In genomic region chr6:145822218-145822617, GRCm38 (mm10) we compare ENCODE assay signal across 22 mouse cellular contexts.
"Had no signal": no experiment of that assay in that cellular context is flagged by ENCODE, and none has a peak within 500 bp of the region (broad histone marks: within the 10 kb centered on the region; RNA-seq: fewer than 3 reads in every experiment).

No protein-coding gene starts in this region.

- H3K4me1 ChIP-seq: kidney, embryonic 15.5 days; neural tube, embryonic 12.5 days; neural tube, embryonic 15.5 days had no signal

- DNase-seq: kidney, adult 11 months; kidney, adult 8-10 months; kidney, postnatal 14 days; layer of hippocampus, adult 9-11 months; liver; liver, embryonic 13.5 days; lung, embryonic 14.5 days; right cerebral cortex, adult 18-20 months; right cerebral cortex, postnatal 14 days; right cerebral cortex, postnatal 4 days; thymus, adult 2 months; thymus, postnatal 14 days; thymus, postnatal 4 days had no signal

- H3K9me3 ChIP-seq: limb, embryonic 10.5 days; liver, embryonic 13.5 days; midbrain, embryonic 13.5 days; neural tube, embryonic 15.5 days had no signal

- H3K27me3 ChIP-seq: kidney, embryonic 15.5 days; limb, embryonic 13.5 days; liver, embryonic 13.5 days; midbrain, embryonic 13.5 days; neural tube, embryonic 12.5 days; neural tube, embryonic 15.5 days had no signal

- H3K4me2 ChIP-seq: kidney, embryonic 15.5 days; limb, embryonic 13.5 days; liver, embryonic 13.5 days; lung, embryonic 14.5 days; midbrain, embryonic 13.5 days; neural tube, embryonic 12.5 days; neural tube, embryonic 15.5 days had no signal

- H3K9ac ChIP-seq: kidney, embryonic 15.5 days; limb, embryonic 13.5 days; liver, embryonic 13.5 days; lung, embryonic 14.5 days; midbrain, embryonic 13.5 days; neural tube, embryonic 12.5 days; neural tube, embryonic 15.5 days had no signal

- ATAC-seq: midbrain, embryonic 13.5 days had no signal

- H3K4me3 ChIP-seq: kidney, embryonic 15.5 days; layer of hippocampus, adult 2 months; limb, embryonic 10.5 days; limb, embryonic 13.5 days; liver, embryonic 13.5 days; midbrain, embryonic 13.5 days; neural tube, embryonic 12.5 days; neural tube, embryonic 15.5 days had no signal

- H3K36me3 ChIP-seq: liver, embryonic 13.5 days; midbrain, embryonic 13.5 days; neural tube, embryonic 12.5 days; neural tube, embryonic 15.5 days had no signal

- H3K27ac ChIP-seq: kidney, embryonic 15.5 days; layer of hippocampus, adult 2 months; limb, embryonic 10.5 days; limb, embryonic 13.5 days; liver, embryonic 13.5 days; macrophage; midbrain, embryonic 13.5 days; neural tube, embryonic 12.5 days; neural tube, embryonic 15.5 days; stomach, postnatal 0 days had no signal
